Mouse (Mus musculus): ENCODE measurements around the gene Slc51a.
A peak's percentile ranks its signal among the peaks of the same experiment; 100 is the strongest.

Gene Slc51a

GRCm38 (mm10) chr16:32487234-32488111, at the start of gene Slc51a:
Gene Slc51a, minus strand, starts transcription at chr16:32487879.
- DNase-seq (ENCODE audit: extremely low spot score, low spot score) = no peak

- no peak for DNase-seq (ENCODE audit: extremely low spot score, low spot score)
Measured at GRCm38 (mm10) chr16:32535157-32535751, 47.6 kb upstream of the Slc51a start.

- DNase-seq (ENCODE audit: extremely low spot score, low spot score) = no peak
Measured at GRCm38 (mm10) chr16:32532878-32533826, 45.5 kb upstream of the Slc51a start.

DNA sequence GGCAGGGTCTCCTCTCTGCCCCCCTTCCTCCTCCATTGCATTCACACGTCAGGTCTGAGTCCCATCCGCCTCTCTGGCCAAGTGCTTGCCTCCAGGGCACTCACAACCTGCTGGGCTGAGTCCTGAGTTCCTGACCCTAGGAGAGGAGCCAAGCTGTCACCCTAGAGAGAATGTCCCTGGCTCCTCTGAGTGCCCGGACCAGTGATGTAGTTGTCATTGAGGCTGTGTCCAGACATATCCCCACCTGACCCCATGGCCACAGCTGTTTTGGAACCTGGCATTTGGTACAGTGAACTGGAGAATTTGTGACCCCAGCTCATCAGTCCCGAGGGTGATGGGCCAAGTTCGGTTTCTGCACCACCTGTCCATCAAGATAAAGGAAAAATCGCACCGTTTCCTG, 39.2 kb upstream of the Slc51a start:
- no peak for DNase-seq (ENCODE audit: extremely low spot score, low spot score)

DNA sequence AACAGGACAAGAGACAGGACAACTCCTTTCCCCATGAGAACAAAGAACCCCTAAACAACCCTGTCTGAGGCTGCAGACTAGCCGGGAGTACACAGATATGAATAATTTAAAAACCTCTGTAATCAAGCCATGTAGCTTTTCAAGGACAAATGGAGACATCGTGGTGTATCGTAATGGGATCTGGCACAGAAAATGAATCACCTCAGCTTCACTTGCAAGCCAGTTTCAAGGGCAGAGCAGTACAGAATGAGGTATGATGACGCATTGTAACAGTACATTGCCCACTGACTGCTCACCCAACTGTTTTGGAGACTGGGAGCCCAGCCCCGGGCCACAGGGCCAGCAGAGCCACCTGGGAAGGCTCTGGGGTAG, 36.6 kb upstream of the Slc51a start:
- DNase-seq (ENCODE audit: extremely low spot score, low spot score) = no peak

DNA sequence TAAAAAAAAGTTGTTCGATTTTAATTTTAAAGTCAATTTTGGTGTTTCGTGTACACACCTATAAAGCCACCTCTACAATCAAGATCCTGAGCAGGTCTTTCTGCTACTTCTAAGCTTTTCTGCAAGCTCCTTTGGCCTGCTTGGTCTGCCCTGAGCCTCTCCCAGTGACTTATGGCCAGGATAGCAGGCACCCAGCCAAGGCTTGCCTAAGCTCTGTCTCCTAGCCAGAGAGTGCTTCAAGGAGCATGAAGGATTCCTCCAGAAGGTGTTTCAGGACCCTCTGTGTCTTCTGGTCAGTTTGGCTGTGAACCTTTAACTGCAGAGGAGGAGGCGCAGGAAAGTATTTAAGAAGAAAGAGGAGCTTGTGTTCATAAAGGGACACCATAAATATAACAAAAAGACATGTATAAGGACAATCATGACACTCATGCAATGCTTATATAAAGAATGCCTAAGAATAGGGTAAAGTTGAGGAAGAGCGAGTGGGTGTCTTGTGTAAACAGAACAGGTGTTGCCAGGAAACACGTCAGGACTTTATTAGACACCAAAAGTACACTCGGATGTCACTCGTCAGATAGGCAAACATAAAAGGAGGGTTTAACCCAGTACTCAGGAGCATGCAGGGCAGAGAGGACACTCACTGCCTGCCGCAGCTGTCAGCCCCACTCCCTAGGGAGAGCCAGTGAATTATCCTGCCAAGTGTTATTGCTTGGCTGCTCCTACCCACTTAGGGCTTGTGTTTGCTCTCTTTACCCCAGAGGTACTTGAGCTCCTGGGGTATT, 36.0 kb upstream of the Slc51a start:
- DNase-seq (ENCODE audit: extremely low spot score, low spot score) = no peak

DNA sequence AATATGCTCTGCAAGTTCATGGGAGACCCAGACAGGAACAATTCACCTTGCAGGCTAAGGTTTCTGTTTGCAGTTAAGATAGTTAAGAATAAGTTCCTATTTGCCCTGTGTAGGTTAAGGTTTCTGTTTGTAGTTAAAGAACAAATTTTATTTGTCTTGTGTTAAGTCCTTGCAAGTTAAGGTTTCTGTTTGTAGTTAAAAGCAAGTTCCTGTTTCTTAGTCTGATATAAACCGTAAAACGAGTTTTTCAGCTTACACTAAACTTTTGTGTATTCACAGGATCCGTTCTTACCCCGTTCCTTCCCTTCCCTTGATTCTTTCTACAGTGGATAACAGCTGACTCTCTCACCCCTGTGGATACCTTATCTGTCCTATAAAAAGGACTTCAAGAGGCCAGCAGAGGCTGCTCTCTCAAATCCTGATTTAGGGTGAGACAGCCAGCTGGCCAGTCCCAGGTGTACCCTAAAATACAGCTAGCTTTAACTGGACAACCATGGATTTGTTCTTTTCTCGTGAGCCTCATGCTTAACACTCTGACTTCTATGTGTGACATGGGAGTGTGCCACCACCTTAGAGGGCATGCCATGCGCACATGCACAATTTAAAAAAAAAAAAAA, 35.0 kb upstream of the Slc51a start:
- no peak for DNase-seq (ENCODE audit: extremely low spot score, low spot score)

GRCm38 (mm10) chr16:32520372-32520748, 32.7 kb upstream of the Slc51a start:
- DNase-seq (ENCODE audit: extremely low spot score, low spot score) = no peak

DNA sequence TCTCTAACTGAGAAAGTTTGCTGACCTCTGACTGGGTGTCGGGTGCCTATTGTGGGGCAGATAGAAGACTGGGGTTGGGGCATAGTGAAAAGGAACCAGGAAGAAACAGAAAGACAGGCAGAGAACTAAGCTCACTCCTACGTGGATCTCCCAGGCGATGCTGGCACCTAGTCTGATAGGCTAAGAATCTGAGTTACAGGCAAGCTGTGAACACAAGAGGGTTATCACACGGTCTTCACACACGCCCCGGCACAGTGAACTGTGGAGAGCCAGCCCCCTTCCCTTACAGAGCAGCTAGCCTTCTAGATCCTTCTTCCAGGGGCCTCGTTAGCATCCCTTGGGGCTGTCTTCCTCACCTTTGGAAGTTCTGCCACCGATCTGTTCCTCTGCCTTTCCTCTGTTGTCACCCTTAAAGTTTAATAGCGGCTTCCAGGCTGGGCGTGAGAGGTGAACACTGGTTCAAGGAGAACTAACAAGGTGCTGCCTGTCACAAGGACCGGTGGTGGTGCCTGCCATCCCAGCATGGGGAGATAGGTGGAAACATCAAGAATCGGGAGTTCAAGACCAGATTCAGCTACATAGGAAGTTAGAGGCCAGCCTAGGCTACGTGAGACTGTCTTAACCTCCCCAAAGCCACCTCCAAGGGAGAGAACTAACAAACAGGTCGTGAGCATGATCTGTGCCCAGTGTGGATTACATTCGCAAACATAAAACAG, 32.1 kb upstream of the Slc51a start:
- no peak for DNase-seq (ENCODE audit: extremely low spot score, low spot score)

DNA sequence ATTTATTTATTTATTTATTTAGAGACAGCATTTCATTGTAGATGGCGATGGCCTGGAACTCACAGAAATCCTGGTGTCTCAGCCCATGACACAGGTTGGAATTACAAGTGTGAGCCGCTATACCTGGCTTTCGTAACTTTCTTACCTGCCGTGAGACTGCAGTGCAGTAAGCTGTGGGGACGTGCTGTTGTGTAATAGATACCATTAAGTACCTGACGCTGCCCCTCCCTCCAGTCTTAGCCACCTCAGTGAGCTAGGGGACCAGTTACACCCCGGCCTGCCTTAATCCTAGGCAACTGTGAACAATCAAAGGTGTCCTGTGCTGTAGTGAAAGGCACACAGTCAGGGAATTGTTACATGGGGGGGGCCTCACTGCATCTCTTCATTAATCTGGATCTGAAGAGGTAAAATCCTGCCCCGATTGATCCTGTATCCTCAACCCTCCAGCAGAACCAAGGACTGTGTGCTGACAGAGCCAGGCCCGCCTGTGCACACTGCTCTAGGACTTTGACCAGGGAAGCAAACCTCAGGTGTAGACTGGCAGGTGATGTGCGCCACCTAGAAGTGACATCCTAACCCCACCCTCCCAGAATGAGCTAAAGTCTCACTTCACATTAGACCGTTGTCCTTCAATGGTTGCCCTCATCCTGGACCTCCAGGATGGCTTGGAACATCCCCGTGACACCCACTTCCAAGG, 30.3 kb upstream of the Slc51a start:
- no peak for DNase-seq (ENCODE audit: extremely low spot score, low spot score)

- DNase-seq (ENCODE audit: extremely low spot score, low spot score) = peak; percentile 74
Measured at GRCm38 (mm10) chr16:32516006-32516962, 28.6 kb upstream of the Slc51a start.

DNA sequence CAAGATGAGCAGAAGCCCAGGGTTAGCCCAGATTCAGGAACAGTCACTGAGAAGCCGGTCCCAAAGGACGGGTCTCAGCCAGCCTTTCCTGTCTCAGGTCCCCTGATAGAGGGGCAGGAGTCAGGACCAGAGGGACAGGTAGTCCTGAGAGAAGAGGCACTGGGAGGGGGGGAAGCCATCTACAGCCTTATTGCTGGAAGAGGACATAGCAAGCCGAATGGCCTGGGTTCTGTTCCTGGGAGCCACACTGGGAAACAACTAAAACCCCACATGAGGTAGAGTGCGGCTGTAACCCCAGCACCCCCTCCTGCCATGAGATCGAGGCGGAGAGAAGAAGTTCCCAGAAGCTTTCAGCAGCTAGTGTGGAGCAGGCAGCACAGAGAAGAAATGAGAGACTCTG, 26.3 kb upstream of the Slc51a start:
- no peak for DNase-seq (ENCODE audit: extremely low spot score, low spot score)

GRCm38 (mm10) chr16:32513401-32513800, 25.7 kb upstream of the Slc51a start:
- no peak for DNase-seq (ENCODE audit: extremely low spot score, low spot score)

- DNase-seq (ENCODE audit: extremely low spot score, low spot score) = no peak
Measured at GRCm38 (mm10) chr16:32512921-32513320, 25.2 kb upstream of the Slc51a start.

DNA sequence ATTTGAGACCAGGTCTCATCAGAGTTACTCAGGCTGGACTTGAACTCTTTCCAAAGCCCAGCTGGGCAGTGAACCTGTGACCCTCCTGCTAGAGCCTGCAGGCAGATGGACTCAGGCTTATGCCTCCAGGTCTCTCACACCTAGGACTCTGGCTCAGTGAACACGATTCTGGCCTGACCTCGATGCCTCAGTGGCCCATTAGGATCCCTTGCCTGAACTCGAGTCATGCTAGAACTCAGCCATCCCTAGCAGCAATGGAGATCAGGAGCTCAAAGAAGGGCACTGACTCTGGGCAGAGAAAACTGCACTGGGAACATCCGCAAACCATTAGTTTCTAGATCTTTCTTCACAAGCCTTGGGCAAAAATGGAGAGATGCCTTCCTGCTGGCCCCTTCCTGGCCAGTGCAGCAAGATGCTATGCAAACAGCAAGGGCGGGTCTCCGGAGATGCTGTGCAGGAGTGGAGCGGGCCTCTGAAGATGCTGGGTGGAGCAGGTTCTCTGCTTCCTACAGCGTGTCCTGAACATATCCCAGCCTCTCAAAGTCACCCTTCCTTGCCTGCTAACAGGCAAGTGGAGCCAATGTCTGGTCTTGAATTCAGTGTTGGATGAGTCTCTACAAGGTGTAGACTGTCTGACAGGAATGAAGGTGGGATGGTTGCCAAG, 24.3 kb upstream of the Slc51a start:
- DNase-seq (ENCODE audit: extremely low spot score, low spot score) = no peak

DNA sequence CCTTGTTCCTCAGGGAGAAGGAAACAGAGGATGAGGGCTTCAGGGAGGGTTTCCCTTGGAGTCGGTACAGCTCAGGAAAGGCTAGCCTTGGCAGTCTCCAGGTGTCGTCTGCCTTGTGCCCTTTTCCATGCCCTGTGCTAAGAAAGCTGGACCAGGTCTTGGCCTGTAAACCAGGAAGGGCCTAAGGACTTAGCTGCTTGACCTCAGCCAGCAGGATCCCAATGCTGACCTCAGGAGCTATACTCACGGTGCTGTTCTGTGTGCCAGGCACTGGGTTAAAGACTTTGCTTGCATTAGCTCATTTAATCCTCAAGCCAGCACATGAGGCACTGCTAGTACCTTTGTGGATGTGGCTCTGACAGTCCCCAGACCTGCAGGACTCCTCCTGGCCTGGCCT, 23.7 kb upstream of the Slc51a start:
- DNase-seq (ENCODE audit: extremely low spot score, low spot score) = no peak

- DNase-seq (ENCODE audit: extremely low spot score, low spot score) = no peak
Measured at GRCm38 (mm10) chr16:32510399-32511337, 23.0 kb upstream of the Slc51a start.
